Mouse (Mus musculus) kidney, adult 18-20 months (tissue): ENCODE measurements around the gene Dock10.

Source experiments
- DNase-seq: peaks from one replicate; pipeline ENCODE4 v3.0.0; 2021

Gene Dock10

DNA sequence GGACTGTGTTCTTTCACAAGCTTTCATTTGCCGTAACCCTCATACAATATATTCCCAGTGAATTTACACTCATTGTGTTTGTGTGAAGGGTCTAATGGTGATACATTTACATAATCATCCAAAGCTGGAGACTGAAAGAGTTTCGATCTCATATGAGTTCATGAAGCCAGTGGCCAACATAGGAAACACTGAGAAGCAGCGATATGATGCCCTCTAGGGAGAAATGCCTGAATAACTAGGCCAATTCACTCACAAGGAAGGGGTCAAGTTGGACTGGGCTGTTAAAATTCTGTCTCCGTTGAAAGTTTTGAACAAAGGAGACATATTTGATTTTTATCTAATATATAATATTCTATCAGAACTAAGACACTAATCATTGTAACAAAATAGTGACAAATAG, 30.9 kb downstream of the Dock10 start:
- DNase-seq = no peak

GRCm38 (mm10) chr1:80722647-80723046, 35.7 kb downstream of the Dock10 start:
- peak; percentile 19 for DNase-seq

DNA sequence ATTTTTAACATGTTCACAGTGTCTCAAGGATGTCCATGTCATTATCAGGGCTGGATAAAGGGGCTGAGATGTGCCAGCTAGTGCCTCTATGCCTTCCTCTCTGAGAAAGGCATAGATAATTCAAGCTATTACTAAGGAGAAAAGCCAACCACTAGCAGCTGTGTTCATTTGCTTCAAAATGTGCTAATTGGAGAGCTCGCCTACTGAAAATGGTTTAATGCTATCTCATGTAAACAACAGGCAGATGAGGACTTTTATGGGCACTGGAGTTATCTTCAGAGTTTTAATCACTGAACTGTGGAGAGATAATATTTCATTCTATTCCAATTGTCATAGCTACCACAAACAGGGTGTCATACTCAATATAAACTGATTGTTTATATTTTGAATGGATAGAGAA, 36.3 kb downstream of the Dock10 start:
- DNase-seq = no peak

DNA sequence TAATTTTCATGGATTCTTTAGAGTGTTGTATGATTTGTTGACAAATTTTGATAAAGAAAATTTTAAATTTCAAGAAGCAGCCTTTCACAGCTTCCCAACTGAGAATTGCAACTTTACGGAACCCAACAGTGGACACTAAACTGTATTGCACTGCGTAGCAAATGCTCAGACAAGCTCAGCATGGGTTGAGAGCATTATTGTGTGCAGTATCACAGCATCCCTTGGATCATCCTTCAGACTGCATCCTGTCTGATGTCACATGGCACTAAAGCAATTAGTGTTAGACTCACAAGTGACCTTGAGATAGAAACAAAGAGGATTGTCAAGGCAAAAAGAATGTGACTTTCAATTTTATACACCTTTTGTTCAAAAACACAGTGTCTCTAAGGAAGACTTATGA, 37.1 kb downstream of the Dock10 start:
- DNase-seq = no peak

- no peak for DNase-seq
Measured at GRCm38 (mm10) chr1:80720146-80720545, 38.2 kb downstream of the Dock10 start.

GRCm38 (mm10) chr1:80719436-80719835, 38.9 kb downstream of the Dock10 start:
- no peak for DNase-seq

GRCm38 (mm10) chr1:80718666-80719065, 39.7 kb downstream of the Dock10 start:
- no peak for DNase-seq

DNA sequence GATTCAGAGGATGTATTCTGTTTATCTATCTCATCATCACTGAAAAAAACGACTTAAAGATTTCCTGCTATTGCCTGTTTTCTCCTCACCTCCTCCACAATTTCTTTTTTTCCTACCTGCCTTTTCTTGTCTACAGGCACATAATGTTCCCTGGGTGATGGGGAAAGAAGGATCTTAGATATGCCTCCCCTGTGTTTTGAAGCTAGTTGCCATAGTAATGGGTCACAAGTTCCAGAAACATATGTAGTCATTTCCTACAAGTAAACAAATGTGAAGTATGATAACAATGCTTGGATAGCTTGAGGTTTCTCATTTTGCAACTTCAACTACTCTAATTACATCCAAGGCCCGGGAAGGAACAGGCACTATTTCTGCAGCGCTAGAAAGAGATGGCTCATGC, 42.4 kb downstream of the Dock10 start:
- no peak for DNase-seq

- DNase-seq = no peak
Measured at GRCm38 (mm10) chr1:80713920-80714319, 44.4 kb downstream of the Dock10 start.

DNA sequence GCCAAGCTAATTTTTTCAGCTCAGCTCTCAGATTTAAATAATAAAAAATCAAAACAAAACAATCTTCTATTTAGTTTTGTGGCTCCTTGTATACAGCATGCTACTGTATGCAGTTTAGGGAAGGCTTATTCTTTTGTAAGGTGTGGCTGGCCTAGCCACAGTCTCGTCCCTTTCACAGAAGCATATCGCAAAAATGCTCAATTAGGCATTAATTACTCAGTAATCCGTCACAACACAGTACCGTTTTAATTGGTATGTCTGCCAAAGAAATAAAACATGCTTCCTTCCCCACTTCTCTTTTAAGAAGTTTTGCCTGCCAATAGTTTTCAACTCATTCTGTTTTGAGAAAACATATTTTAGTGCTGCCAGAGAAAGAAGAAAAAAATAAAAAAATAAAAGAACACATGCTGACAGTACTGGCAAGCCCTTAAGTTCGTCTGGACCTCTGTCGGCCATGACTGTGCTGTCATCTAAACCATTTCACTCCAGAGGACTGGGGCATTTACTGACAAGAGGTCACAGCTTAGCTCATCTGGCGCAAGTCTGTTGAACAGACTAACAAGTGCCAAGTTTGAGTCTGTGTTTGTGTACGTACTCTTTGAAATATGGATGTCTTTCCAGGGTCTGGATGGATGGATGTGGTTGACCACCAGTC, 47.6 kb downstream of the Dock10 start:
- DNase-seq = no peak

DNA sequence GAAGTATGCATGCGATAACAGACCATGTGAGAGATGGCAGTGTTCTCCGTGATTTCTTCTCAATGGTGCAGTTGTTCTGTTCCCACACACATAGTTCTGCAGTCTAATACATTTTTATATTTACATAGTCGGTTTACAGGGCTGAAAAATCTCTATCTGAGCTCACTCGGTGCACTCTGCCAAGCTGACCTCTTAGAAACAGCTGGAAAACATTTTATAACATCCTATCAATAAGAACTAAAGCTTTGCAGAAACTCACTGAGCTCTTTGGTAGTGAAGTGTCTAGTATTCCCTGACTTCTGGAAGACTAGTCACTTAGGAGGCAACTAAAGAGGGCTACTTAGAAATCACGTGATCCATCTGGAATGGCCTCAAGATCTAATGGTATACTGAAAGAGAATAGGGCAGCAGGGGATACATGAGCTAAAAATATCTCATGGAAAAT, 48.2 kb downstream of the Dock10 start:
- no peak for DNase-seq

GRCm38 (mm10) chr1:80709299-80709698, 49.0 kb downstream of the Dock10 start:
- peak; percentile 4 for DNase-seq

DNA sequence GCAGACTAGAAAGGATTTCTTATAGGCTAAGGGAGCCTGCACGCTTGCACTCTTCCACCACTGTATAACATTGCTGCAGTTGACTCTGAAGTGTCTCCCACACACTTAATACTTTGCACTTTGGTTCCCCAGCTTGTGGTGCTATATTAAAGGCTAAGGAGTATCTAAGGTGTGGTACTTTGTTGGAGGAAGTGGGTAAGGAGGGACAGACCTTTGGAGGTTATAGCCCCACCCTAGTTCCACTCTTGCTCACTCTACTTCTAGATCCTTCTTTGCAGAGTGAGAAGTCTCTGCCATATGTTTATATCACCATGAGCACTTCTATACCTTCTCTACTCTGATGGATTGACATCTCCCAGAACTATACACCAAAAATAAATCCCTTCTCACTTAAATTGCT, 55.0 kb downstream of the Dock10 start:
- no peak for DNase-seq

DNA sequence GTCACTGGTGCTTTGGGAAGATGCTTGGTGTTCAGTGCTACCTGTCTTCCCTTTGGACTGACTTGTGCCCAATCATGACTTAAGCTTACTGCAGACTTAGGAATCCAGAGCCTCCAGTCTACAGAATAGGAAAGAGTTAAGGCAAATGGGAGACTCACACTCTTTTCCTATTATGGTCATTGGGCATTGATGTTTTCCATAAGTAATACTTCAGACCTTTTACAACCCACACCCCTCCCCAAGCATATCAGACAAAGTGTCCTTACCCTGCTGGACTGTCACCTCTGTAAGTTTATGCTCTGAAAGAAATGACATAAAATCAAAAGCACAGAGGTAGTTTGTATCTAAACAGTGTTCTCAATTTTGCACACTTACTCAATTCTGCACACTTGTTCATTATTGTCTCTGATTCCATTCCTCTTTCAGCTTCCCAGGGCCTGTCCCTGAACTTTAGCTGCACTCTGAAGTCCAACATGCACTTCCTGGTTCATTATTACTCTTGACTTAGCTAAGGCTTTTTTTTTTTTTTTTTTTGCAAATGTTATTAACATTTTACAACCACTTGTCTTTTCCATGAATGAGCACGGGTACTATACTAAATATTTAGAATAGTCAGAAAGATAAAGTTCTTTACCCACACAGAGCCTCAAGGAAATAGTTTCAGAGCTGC, 82.2 kb downstream of the Dock10 start:
- DNase-seq = no peak

- no peak for DNase-seq
Measured at GRCm38 (mm10) chr1:80671730-80672129, 86.6 kb downstream of the Dock10 start.

GRCm38 (mm10) chr1:80671056-80671455, 87.3 kb downstream of the Dock10 start:
- DNase-seq = no peak

- no peak for DNase-seq
Measured at GRCm38 (mm10) chr1:80670387-80670786, 87.9 kb downstream of the Dock10 start.

DNA sequence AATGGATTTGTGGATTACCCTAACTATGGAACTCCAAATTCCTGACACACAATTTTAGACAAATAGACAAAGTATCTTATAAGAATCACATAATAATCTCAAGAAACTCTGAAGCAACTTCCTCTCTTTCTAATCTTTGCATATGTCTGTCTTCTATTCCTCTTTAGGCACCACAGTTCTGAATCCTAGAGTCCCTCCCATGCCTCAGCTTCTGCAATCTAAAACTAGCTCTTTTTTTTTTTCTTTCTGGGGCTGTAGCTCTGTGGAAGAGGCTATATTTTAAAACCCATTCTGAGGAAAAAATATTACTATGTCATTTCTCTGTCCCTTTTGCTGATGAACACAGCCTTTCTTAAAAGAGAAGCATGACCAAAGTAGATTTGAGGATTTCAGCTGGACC, 92.6 kb downstream of the Dock10 start:
- DNase-seq = no peak

- no peak for DNase-seq
Measured at GRCm38 (mm10) chr1:80665161-80665560, 93.2 kb downstream of the Dock10 start.

DNA sequence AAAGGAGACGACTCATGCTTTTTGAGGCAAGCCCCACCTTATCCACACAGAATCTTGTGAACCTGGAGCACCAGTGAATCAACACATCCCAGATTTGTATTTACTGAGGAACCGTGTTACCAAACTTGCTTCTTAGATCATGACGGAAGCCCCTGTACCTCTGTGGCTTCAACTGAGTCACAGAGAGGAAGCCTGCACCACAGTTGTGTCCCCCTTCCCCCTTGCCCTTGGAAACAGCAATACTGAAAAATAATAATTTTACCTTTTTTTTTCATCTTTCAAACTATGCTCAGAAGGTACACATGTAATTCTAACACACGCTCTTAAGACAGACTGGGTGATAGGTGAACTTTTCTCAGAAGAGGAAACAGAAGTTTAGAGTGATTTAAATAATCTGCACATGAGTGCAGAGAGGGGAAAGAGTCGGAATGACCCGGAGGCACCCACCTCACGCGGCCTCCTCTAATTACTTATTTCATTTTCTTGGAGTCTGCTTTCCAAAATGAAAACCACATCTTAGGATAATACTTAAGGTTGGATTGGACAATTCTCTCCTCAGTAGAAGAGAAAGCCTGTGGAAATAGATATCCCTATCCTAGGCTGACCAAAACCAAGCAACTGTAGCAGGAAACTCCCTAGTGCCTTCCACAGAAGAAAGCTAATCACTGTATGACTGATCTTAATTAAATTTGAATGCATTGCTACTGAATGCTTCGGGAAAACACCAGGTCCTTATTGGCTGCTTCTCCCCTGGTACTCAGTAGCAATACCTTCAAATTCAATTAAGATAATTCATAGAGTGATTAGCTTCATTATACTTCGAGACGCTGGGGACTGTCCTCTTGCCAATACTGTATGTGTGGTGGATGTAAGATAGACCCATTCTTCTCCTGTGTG, 96.6 kb downstream of the Dock10 start:
- no peak for DNase-seq

- no peak for DNase-seq
Measured at GRCm38 (mm10) chr1:80659465-80660245, 98.7 kb downstream of the Dock10 start.

GRCm38 (mm10) chr1:80656389-80656788, 101.9 kb downstream of the Dock10 start:
- no peak for DNase-seq

- no peak for DNase-seq
Measured at GRCm38 (mm10) chr1:80655854-80656253, 102.5 kb downstream of the Dock10 start.
